Mouse (Mus musculus): ENCODE measurements around the gene Ola1. TPM values are rescaled to one million over a fixed set of nuclear protein-coding genes. Genes with fewer than 3 reads are reported as not detected.

Ola1 gene
- polyA plus RNA-seq, 2 experiments from 2014 or later = 77.4 to 77.6 TPM

DNA sequence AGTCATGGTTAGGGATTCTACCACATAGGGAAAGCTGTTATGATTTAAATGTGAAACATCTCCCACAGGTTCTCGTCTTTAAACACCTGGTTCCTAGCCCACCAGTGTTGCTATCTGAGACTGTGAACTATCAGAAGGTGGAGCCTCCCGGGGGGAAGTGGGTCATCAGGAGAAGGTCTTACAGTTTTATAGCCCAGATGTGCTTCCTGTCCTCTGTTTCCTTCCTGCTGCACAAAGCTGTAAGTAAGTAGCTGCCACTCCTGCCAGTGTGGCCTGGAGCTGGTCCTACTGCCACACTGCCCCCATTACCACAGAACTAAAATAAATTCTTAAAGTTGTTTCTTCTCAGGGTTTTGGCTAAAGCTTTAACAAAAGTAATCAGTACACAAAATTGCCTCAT is 72.6 kb downstream of the Ola1 start:
- ATAC-seq = no peak

GRCm38 (mm10) chr2:73143732-73144131 is 75.0 kb downstream of the Ola1 start:
- no peak for ATAC-seq

GRCm38 (mm10) chr2:73142832-73143470 is 75.8 kb downstream of the Ola1 start:
- no peak for ATAC-seq

- ATAC-seq = no peak
Measured at GRCm38 (mm10) chr2:73132897-73133296, 85.8 kb downstream of the Ola1 start.

- ATAC-seq = no peak
Measured at GRCm38 (mm10) chr2:73127686-73128085, 91.0 kb downstream of the Ola1 start.

GRCm38 (mm10) chr2:73118781-73119180 is 99.9 kb downstream of the Ola1 start:
- no peak for ATAC-seq

DNA sequence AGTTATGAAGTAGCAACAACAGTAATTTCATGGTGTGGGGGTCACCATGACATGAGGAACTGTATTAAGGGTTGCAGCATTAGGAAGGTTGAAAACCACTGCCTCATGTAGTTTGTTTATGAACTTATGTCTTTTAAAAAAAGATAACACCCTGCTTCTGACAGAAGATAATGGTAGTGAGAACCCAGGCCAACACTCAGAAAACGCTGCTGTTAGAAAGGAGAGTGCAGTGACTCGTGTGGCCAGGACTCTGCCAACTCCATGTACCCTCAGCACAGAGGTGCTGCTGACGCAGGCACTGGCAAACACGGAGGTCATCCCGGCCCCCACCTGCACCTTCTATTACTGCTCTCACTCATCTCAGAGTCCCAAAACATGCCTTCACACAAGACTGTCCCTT is 111.6 kb downstream of the Ola1 start:
- ATAC-seq = no peak

DNA sequence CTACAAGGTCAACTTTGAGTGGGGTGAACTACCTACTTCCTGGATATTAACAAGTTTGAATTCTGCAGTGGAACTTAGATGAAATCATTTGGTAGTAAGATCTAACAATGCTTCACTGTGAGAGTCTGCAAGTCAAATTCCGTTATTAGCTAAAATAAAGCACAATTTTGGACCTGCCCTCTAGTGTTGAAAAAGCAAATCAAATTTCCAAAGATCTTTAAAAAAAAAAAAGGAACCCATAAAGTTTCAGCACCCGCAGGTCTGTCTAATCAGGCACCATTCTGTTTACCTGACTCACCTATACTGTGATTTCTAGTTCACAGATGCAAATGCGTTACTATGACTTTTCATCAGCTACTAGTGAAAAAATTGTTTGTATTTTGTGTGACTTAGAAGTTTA is 122.2 kb downstream of the Ola1 start:
- no peak for ATAC-seq

- ATAC-seq = no peak
Measured at GRCm38 (mm10) chr2:73095300-73095699, 123.4 kb downstream of the Ola1 start.

- ATAC-seq = no peak
Measured at GRCm38 (mm10) chr2:73093032-73093431, 125.7 kb downstream of the Ola1 start.

GRCm38 (mm10) chr2:73091302-73091701 is 127.4 kb downstream of the Ola1 start:
- no peak for ATAC-seq

DNA sequence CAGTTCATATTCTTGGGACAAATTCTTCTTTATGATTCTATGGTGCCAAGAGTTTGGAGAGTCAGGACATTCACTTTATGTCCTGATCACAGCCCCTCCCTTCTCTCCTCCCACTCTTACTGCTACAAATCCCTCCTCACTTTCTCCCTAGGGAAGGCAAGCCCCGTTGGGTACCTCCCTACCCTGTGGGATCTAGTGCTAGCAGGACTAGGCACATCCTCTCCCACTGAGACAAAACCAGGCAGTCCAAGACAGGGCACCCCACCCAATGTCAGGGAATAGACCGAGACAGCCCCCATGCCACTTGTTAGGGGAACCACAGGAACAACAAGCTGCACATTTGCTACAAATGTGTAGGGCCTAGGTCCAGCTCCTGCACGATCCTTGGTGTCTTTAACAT is 131.1 kb downstream of the Ola1 start:
- ATAC-seq = no peak

DNA sequence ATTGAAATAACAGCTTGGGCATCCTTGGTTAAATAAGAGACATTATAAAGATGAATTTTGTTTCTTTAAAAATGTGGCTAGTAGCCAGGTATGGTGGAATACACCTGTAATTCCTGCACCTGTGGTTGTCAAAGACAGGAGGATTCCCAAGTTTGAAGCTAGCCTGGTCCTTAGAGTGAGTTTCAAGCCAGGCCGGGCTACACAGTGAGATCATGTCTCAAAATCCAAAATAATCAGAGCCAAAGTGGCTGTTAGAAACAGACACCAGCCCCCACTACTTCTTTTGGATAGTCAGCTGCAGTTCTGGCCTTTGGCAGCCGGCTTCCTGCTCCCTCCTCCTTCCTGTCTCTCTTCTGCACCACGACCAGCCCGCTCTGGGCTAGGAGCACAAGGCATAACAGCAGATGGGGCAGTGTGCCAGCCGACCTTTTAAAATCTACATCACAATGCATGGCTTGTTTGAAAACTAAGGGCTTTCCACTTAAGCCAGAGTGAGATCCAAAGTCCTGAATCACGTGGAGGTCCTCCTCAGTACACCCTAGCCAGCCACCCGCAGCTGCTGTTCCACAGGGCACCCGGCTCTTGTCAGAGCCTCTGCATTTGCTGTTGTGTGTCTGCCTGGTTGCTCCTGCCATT is 132.9 kb downstream of the Ola1 start:
- no peak for ATAC-seq

GRCm38 (mm10) chr2:73082476-73082875 is 136.2 kb downstream of the Ola1 start:
- ATAC-seq = no peak

GRCm38 (mm10) chr2:73081861-73082260 is 136.9 kb downstream of the Ola1 start:
- ATAC-seq = no peak

- no peak for ATAC-seq
Measured at GRCm38 (mm10) chr2:73080084-73080483, 138.6 kb downstream of the Ola1 start.

DNA sequence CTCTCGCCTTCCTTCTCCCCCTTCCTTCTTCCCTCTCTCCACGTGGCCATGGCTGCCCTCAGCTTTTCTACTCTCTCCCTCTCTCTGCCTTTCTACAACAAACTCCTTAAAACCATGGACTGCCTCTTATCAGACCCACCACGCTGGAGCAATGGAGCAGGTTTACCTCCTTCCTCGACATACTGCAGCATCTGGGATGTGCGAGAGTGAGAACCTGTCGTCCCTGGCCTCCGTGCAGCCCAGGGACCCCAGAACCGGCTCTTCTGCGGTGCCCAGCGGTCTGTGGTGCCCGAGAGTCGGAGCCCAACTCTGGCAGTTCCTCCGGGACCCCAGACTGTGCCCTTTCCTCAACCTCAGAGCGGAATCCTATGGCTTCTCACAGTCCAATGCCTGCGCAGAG is 139.4 kb downstream of the Ola1 start:
- no peak for ATAC-seq

- ATAC-seq = no peak
Measured at GRCm38 (mm10) chr2:73073811-73074472, 144.8 kb downstream of the Ola1 start.

DNA sequence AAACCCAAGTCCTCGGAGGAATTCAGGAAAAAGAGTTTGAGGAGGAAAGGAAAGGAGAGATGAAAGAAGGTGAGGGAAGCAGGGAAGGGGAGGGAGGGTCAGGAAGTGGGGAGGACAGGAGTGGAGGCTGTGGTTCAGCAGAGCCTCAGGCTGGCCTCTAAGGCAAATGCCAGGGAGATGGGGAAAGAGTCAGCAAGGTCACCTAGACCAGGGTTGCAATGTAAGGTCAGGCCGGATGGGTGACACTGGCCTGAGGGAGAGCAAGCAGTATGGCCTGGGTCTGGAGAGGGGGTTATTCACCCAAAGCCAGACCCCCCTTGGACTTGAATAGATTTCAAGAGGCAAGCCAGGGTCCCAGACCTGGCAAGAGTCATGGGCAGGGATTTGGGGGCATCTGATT is 147.5 kb downstream of the Ola1 start:
- no peak for ATAC-seq

GRCm38 (mm10) chr2:73070449-73071076 is 148.2 kb downstream of the Ola1 start:
- no peak for ATAC-seq

DNA sequence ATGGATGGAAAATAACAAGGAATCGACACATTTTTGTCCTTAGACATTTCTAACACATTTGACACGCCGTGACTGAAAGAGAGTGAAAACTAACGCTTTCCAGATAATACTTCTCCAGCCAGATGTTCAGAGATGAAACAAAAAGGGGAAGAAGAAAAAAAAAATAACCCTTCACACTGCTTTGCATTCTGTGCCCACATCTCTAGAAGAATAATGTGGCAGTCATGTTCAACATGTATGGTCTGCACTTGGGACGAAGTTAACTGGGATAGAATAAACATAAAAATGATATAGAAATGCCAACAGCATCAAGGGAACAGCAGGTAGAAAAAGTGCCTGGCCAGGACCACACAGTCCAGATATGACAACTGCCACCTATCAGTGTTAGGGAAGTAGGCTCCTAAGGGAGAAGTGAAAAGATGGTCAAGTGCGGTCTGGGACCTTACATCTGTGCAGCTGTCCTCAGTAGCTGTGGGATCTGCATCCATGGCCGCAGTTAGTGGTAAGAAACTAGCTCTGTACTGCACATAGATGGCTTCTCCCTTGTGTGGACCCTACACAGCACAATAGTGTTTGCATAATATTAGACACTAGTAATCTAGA is 149.4 kb downstream of the Ola1 start:
- ATAC-seq = no peak

GRCm38 (mm10) chr2:73066307-73067167 is 152.2 kb downstream of the Ola1 start:
- ATAC-seq = no peak
